Mouse (Mus musculus) C2C12 (cell line): ENCODE measurements around the gene Calm2.

Experiments used
- CTCF ChIP-seq: IDR thresholded peaks from one replicate; pipeline ENCODE4 v1.5.1; 2011; ENCODE audit not compliant: control insufficient read depth, insufficient read depth, insufficient read length
- FOSL1 ChIP-seq: IDR thresholded peaks from one replicate; pipeline ENCODE4 v1.8.0; 2011; ENCODE audit warnings: mild to moderate bottlenecking, low read length; ENCODE audit not compliant: poor library complexity, insufficient read depth, severe bottlenecking

DNA sequence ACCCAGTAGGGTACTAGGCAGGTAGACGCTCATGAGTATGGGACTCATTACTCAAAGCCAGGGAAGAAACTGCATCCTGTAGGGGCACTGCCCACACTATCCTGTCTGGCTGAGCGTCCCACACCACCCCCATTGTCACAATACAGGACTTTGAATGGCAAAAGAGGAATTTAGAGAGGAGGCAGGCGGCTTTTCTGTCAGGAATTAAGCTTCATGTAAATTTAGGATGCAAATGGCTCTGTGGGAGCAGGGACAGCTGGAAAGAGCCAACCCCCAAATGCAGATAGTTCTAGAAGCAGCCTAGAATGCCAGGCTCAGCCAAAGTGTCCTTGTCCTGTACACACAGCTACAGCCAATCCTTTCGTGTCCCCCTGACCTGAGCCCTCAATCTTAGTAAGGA is 45.6 kb upstream of the Calm2 start:
- TF ChIP-seq FOSL1 (no peak), CTCF (no peak)
